Mouse (Mus musculus) megakaryocyte, embryonic 14.5 days (primary cell): ENCODE measurements around the gene Vamp5.

Experiments
- FLI1 ChIP-seq: IDR thresholded peaks from 2 replicates; pipeline ENCODE4 v1.6.1; 2012; ENCODE audit warnings: low read length, inconsistent platforms, mixed read lengths
- GATA1 ChIP-seq: IDR thresholded peaks from 3 replicates; pipeline ENCODE4 v1.6.1; 2012; ENCODE audit warnings: mixed read lengths, low read length, inconsistent platforms, borderline replicate concordance

DNA sequence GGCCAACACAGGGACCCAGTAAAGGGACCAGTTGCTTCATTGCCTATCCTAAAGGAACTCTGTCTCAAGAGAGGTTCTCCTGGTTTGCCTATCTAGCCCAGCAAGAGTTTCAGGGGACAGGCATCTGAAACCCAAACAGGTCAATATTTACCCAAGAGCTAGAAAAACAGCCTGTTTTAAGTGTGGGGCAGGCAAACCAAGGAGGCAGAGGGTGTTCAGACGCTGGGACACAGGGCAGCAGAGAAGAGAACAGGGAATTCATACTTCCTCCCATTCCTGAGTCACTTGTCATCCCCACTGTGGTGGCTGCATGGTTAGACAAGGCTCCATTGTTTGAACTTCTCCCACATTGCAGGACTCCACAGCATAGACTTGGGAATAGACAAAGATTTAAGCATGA lies 8.7 kb downstream of the Vamp5 start:
- no peak for TF ChIP-seq GATA1
- no peak for TF ChIP-seq FLI1
